20 mouse cellular contexts compared by ENCODE assay signal in genomic region chr7:117558166-117558565, GRCm38 (mm10).
DNase-seq lines count a peak whose midpoint lies in the region; ATAC-seq lines count a peak whose summit lies in the region.
"Had no signal": no experiment of that assay in that cellular context is flagged by ENCODE, and none has a peak within 500 bp of the region (broad histone marks: within the 10 kb centered on the region; RNA-seq: fewer than 3 reads in every experiment).

No protein-coding gene starts in this region.

- no peak overlapping the region for H3K27ac ChIP-seq in forebrain, embryonic 14.5 days (ENCODE audit: low read depth, low read length)
- H3K27ac ChIP-seq in forebrain, embryonic 15.5 days (replicated peaks) = no peak overlapping the region
- H3K27ac ChIP-seq in neural tube, embryonic 13.5 days (replicated peaks) = no peak overlapping the region
- H3K27ac ChIP-seq in limb, embryonic 10.5 days = peak overlapping the region; percentile 51; the same call in 1 of the 2 replicates
- H3K27ac ChIP-seq: hindbrain, embryonic 13.5 days; intestine, embryonic 15.5 days had no signal

- no peaks in the 10 kb centered on the region; the same call in 1 of the 2 replicates for H3K27me3 ChIP-seq in forebrain, embryonic 14.5 days (replicated peaks; ENCODE audit: control insufficient read depth, insufficient read depth, low read length)
- no peaks in the 10 kb centered on the region for H3K27me3 ChIP-seq in forebrain, embryonic 15.5 days
- H3K27me3 ChIP-seq in neural tube, embryonic 13.5 days = peaks cover 44% of the 10 kb centered on the region
- H3K27me3 ChIP-seq in limb, embryonic 10.5 days (ENCODE audit: low read depth, poor library complexity, severe bottlenecking) = no peaks in the 10 kb centered on the region
- H3K27me3 ChIP-seq: intestine, embryonic 15.5 days had no signal

- no peak overlapping the region for H3K4me3 ChIP-seq in forebrain, embryonic 14.5 days (ENCODE audit: low read depth, low read length)
- H3K4me3 ChIP-seq in forebrain, embryonic 15.5 days = no peak overlapping the region
- H3K4me3 ChIP-seq in neural tube, embryonic 13.5 days = no peak overlapping the region
- H3K4me3 ChIP-seq in limb, embryonic 10.5 days = no peak overlapping the region
- H3K4me3 ChIP-seq: forebrain, embryonic 10.5 days; hindbrain, embryonic 13.5 days; intestine, embryonic 15.5 days had no signal

- H3K9me3 ChIP-seq in forebrain, embryonic 14.5 days (replicated peaks; ENCODE audit: control insufficient read depth, low read length) = no peaks in the 10 kb centered on the region
- H3K9me3 ChIP-seq in forebrain, embryonic 15.5 days = no peaks in the 10 kb centered on the region
- no peaks in the 10 kb centered on the region for H3K9me3 ChIP-seq in neural tube, embryonic 13.5 days
- H3K9me3 ChIP-seq in limb, embryonic 10.5 days (replicated peaks) = no peaks in the 10 kb centered on the region
- H3K9me3 ChIP-seq: forebrain, embryonic 10.5 days; hindbrain, embryonic 13.5 days; intestine, embryonic 15.5 days had no signal

- 25% methylated on average over 2 of the region's 2 CpGs for WGBS in forebrain, embryonic 14.5 days
- 39% methylated on average over 2 of the region's 2 CpGs for WGBS in forebrain, embryonic 15.5 days
- 12% methylated on average over 2 of the region's 2 CpGs for WGBS in neural tube, embryonic 13.5 days
- WGBS in limb, embryonic 10.5 days = 47% methylated on average over 2 of the region's 2 CpGs

- DNase-seq in forebrain, embryonic 14.5 days (ENCODE audit: low spot score) = no peak
- DNase-seq in neural tube, embryonic 10.5 days (ENCODE audit: extremely low spot score, low spot score) = no peak
- DNase-seq in limb, embryonic 10.5 days (ENCODE audit: low spot score) = no peak
- DNase-seq in gastrocnemius, postnatal 25 days = no peak
- no peak for DNase-seq in right cerebral cortex, postnatal 36 days (ENCODE audit: low spot score in 2 of 2)
- DNase-seq in lung, postnatal 36 days = no peak
- DNase-seq: adrenal gland, postnatal 14 days; cerebellum, adult 11-12 months; cerebellum, postnatal 36 days; heart, postnatal 14 days; lung, adult 18-20 months; lung, postnatal 14 days; thymus, postnatal 14 days had no signal

- H3K36me3 ChIP-seq in forebrain, embryonic 14.5 days (ENCODE audit: control insufficient read depth, insufficient read depth, low read length) = no peaks in the 10 kb centered on the region
- no peaks in the 10 kb centered on the region for H3K36me3 ChIP-seq in forebrain, embryonic 15.5 days
- no peaks in the 10 kb centered on the region for H3K36me3 ChIP-seq in neural tube, embryonic 13.5 days
- no peaks in the 10 kb centered on the region for H3K36me3 ChIP-seq in limb, embryonic 10.5 days
- H3K36me3 ChIP-seq: hindbrain, embryonic 13.5 days; intestine, embryonic 15.5 days had no signal

- peaks cover 14% of the 10 kb centered on the region for H3K4me1 ChIP-seq in forebrain, embryonic 14.5 days (ENCODE audit: control insufficient read depth, insufficient read depth, low read length)
- peaks cover 17% of the 10 kb centered on the region for H3K4me1 ChIP-seq in forebrain, embryonic 15.5 days
- H3K4me1 ChIP-seq in neural tube, embryonic 13.5 days (replicated peaks) = peaks cover 33% of the 10 kb centered on the region
- H3K4me1 ChIP-seq in limb, embryonic 10.5 days = peaks cover 34% of the 10 kb centered on the region
- H3K4me1 ChIP-seq: intestine, embryonic 15.5 days had no signal

- ATAC-seq in forebrain, embryonic 14.5 days = 0 out of 2 replicates have a peak, but pooled peaks have one; percentile 20
- ATAC-seq in forebrain, embryonic 15.5 days (replicated peaks) = no peak
- peak; percentile 28; the same call in 1 of the 2 replicates for ATAC-seq in neural tube, embryonic 13.5 days (ENCODE audit: low read depth)
- ATAC-seq: intestine, embryonic 15.5 days had no signal

- H3K9ac ChIP-seq in forebrain, embryonic 14.5 days (ENCODE audit: low read length) = no peak overlapping the region
- no peak overlapping the region for H3K9ac ChIP-seq in forebrain, embryonic 15.5 days (replicated peaks)
- H3K9ac ChIP-seq in neural tube, embryonic 13.5 days = no peak overlapping the region
- H3K9ac ChIP-seq: hindbrain, embryonic 13.5 days; intestine, embryonic 15.5 days had no signal

- H3K4me2 ChIP-seq in forebrain, embryonic 14.5 days (ENCODE audit: low read length) = no peak overlapping the region
- no peak overlapping the region for H3K4me2 ChIP-seq in forebrain, embryonic 15.5 days (replicated peaks)
- H3K4me2 ChIP-seq in neural tube, embryonic 13.5 days = no peak overlapping the region
- H3K4me2 ChIP-seq: heart, embryonic 11.5 days; hindbrain, embryonic 13.5 days; intestine, embryonic 15.5 days; liver, embryonic 11.5 days had no signal
